In the genomic region with DNA sequence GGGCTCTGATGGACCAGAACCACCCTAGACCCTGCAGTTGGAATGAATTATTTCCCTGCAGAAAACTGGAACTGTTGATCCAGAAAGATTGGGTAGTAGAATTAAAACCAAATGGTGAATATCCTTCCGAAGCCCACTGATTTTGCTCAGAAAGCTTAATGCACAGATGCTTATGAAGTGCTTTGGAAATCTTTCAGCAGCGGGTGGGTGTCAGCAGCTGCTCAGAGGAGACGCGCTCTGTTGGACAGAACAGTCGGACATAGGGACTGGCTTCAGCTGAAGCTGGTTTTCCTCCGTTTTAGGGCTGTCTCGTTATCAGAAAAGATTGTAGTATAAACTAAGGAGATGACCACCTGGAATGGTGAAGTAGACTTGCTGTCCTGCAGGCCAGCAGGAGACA, we compare ENCODE assay signal across 31 mouse cellular contexts. TPM values are rescaled to one million over a fixed set of nuclear protein-coding genes. Genes with fewer than 3 reads are reported as not detected.
"Had no signal": no experiment of that assay in that cellular context is flagged by ENCODE, and none has a peak within 500 bp of the region (broad histone marks: within the 10 kb centered on the region; RNA-seq: fewer than 3 reads in every experiment).

No protein-coding gene starts in this region.

- H3K27me3 ChIP-seq: kidney, embryonic 15.5 days; limb, embryonic 12.5 days; limb, embryonic 15.5 days; lung, embryonic 15.5 days; midbrain, embryonic 13.5 days had no signal

- H3K4me3 ChIP-seq: kidney, embryonic 15.5 days; limb, embryonic 12.5 days; limb, embryonic 15.5 days; lung, embryonic 15.5 days; megakaryocyte, embryonic 14.5 days; midbrain, embryonic 10.5 days; midbrain, embryonic 13.5 days; myocyte had no signal

- DNase-seq: kidney, adult 11 months; kidney, adult 8-10 months; kidney, postnatal 10 days; kidney, postnatal 36 days; left cerebral cortex, postnatal 4 days; liver, postnatal 0 days; lung, postnatal 10 days; lung, postnatal 36 days; right cerebral cortex, adult 18-20 months; right cerebral cortex, postnatal 14 days; right cerebral cortex, postnatal 4 days; spleen, adult 18-20 months; thymus, adult 2 months; thymus, postnatal 14 days; thymus, postnatal 4 days had no signal

- H3K9me3 ChIP-seq: kidney, embryonic 15.5 days; limb, embryonic 12.5 days; limb, embryonic 15.5 days; lung, embryonic 15.5 days; megakaryocyte, embryonic 14.5 days; midbrain, embryonic 10.5 days; midbrain, embryonic 13.5 days had no signal

- H3K27ac ChIP-seq: kidney, embryonic 15.5 days; limb, embryonic 12.5 days; limb, embryonic 15.5 days; liver, embryonic 14.5 days; lung, embryonic 15.5 days; midbrain, embryonic 10.5 days; midbrain, embryonic 13.5 days had no signal

- H3K9ac ChIP-seq: kidney, embryonic 15.5 days; limb, embryonic 12.5 days; limb, embryonic 15.5 days; liver, embryonic 14.5 days; liver, postnatal 0 days; lung, embryonic 15.5 days; midbrain, embryonic 13.5 days had no signal

- H3K4me2 ChIP-seq: kidney, embryonic 15.5 days; limb, embryonic 12.5 days; limb, embryonic 15.5 days; liver, embryonic 11.5 days; lung, embryonic 15.5 days; midbrain, embryonic 13.5 days had no signal

- ATAC-seq: inflammation-experienced regulatory T-cells, adult 6 months; liver, postnatal 0 days; midbrain, embryonic 13.5 days; midbrain, embryonic 16.5 days had no signal

RNA-seq across cellular contexts. Expression of gene P2rx3, which starts 6.4 kb away (rescaled TPM):
- total RNA-seq: monocyte, adult 5-6 weeks had no signal

RNA-seq across cellular contexts. Expression of gene Prg3, which starts 55.6 kb away (rescaled TPM):
- total RNA-seq: left cerebral cortex, adult 8-10 months; left cerebral cortex, postnatal 14 days; left cerebral cortex, postnatal 4 days; monocyte, adult 5-6 weeks had no signal
- polyA plus RNA-seq: inflammation-experienced regulatory T-cells, adult 6 months; kidney, embryonic 15.5 days; limb, embryonic 12.5 days; limb, embryonic 15.5 days; lung, embryonic 15.5 days; midbrain, embryonic 10.5 days; midbrain, embryonic 13.5 days; midbrain, embryonic 16.5 days; myocyte; neural tube, embryonic 14.5 days had no signal
